In genomic region chr1:120055475-120055874, GRCm38 (mm10) we compare ENCODE assay signal across 11 mouse cellular contexts. TPM values are rescaled to one million over a fixed set of nuclear protein-coding genes. Genes with fewer than 3 reads are reported as not detected.
DNase-seq lines count a peak whose midpoint lies in the region; ATAC-seq and TF ChIP-seq lines count a peak whose summit lies in the region.
"Had no signal": no experiment of that assay in that cellular context is flagged by ENCODE, and none has a peak within 500 bp of the region (broad histone marks: within the 10 kb centered on the region; RNA-seq: fewer than 3 reads in every experiment).

No protein-coding gene starts in this region.

- ATAC-seq in kidney, embryonic 14.5 days (ENCODE audit: low FRiP score, low TSS enrichment), result no peak
- ATAC-seq in common myeloid progenitor, adult 5-6 weeks (replicated peaks; ENCODE audit: low read depth, poor library complexity, severe bottlenecking), result peak; percentile 85
- no peak for ATAC-seq in midbrain, embryonic 16.5 days

- no peak overlapping the region for H3K4me2 ChIP-seq in kidney, embryonic 14.5 days (replicated peaks; ENCODE audit: low read depth, low read length)
- H3K4me2 ChIP-seq in midbrain, embryonic 16.5 days (ENCODE audit: low read length), result no peak overlapping the region
- H3K4me2 ChIP-seq: forebrain, embryonic 12.5 days had no signal

- H3K4me1 ChIP-seq in kidney, embryonic 14.5 days (ENCODE audit: control insufficient read depth, insufficient read depth, low read length), result peaks cover 13% of the 10 kb centered on the region; the same call in 1 of the 2 replicates
- H3K4me1 ChIP-seq in kidney, adult 2 months (ENCODE audit: control insufficient read depth, insufficient read depth, low read length), result peaks cover 10% of the 10 kb centered on the region; the same call in 1 of the 2 replicates
- no peaks in the 10 kb centered on the region for H3K4me1 ChIP-seq in midbrain, embryonic 16.5 days (ENCODE audit: control insufficient read depth, insufficient read depth, low read length)

- no peaks in the 10 kb centered on the region for H3K36me3 ChIP-seq in kidney, embryonic 14.5 days (ENCODE audit: control insufficient read depth, insufficient read depth, low read length)
- H3K36me3 ChIP-seq in kidney, adult 2 months (ENCODE audit: control insufficient read depth, insufficient read depth, low read length), result no peaks in the 10 kb centered on the region
- H3K36me3 ChIP-seq in midbrain, embryonic 16.5 days (ENCODE audit: control insufficient read depth, insufficient read depth, low read length), result no peaks in the 10 kb centered on the region
- H3K36me3 ChIP-seq: forebrain, embryonic 12.5 days had no signal

- H3K27ac ChIP-seq in kidney, embryonic 14.5 days (ENCODE audit: low read depth, low read length), result peak overlapping the region; percentile 17; the same call in 1 of the 2 replicates
- H3K27ac ChIP-seq in kidney, adult 2 months (ENCODE audit: insufficient read depth, low read depth, low read length), result no peak overlapping the region
- no peak overlapping the region for H3K27ac ChIP-seq in midbrain, embryonic 16.5 days (ENCODE audit: low read length)
- H3K27ac ChIP-seq: forebrain, embryonic 12.5 days had no signal

- no peaks in the 10 kb centered on the region for H3K27me3 ChIP-seq in kidney, embryonic 14.5 days (ENCODE audit: control insufficient read depth, insufficient read depth, low read length)
- H3K27me3 ChIP-seq in kidney, adult 2 months (replicated peaks; ENCODE audit: control insufficient read depth, insufficient read depth, low read length), result no peaks in the 10 kb centered on the region
- no peaks in the 10 kb centered on the region for H3K27me3 ChIP-seq in midbrain, embryonic 16.5 days (ENCODE audit: control insufficient read depth, insufficient read depth, low read depth, low read length)
- H3K27me3 ChIP-seq: forebrain, embryonic 12.5 days had no signal

- no peak for TF ChIP-seq POLR2A in kidney, adult 2 months (IDR thresholded peaks at IDR 0.05; ENCODE audit: low read depth, low read length)

- TF ChIP-seq CTCF in kidney, adult 2 months (conservative IDR thresholded peaks at IDR 0.05; ENCODE audit: insufficient read depth, insufficient read length, low read depth, low read length), result no peak

- H3K9me3 ChIP-seq in kidney, embryonic 14.5 days (ENCODE audit: control insufficient read depth, low read length), result 0 out of 2 replicates have a peak, but pooled peaks cover 2% of the 10 kb centered on the region
- no peaks in the 10 kb centered on the region for H3K9me3 ChIP-seq in midbrain, embryonic 16.5 days (replicated peaks; ENCODE audit: control insufficient read depth, low read length, poor library complexity, severe bottlenecking)

- no peak overlapping the region for H3K9ac ChIP-seq in kidney, embryonic 14.5 days (ENCODE audit: low read depth, low read length)
- no peak overlapping the region for H3K9ac ChIP-seq in midbrain, embryonic 16.5 days (ENCODE audit: low read depth, low read length)
- H3K9ac ChIP-seq: forebrain, embryonic 12.5 days had no signal

- 54% methylated on average over 6 of the region's 6 CpGs for WGBS in kidney, embryonic 14.5 days
- 53% methylated on average over 6 of the region's 6 CpGs for WGBS in kidney, adult 2 months
- WGBS in midbrain, embryonic 16.5 days, result 89% methylated on average over 6 of the region's 6 CpGs

- no peak overlapping the region for H3K4me3 ChIP-seq in kidney, embryonic 14.5 days (ENCODE audit: low read length)
- H3K4me3 ChIP-seq in kidney, adult 2 months (ENCODE audit: insufficient read depth, low read depth, low read length), result no peak overlapping the region
- H3K4me3 ChIP-seq in midbrain, embryonic 16.5 days (ENCODE audit: low read depth, low read length), result no peak overlapping the region
- H3K4me3 ChIP-seq: forebrain, embryonic 12.5 days had no signal

- no peak for DNase-seq in kidney, adult 2 months
- peak; percentile 84 for DNase-seq in CD4-positive helper T cell, adult 2 months (ENCODE audit: low read depth, low spot score)
- DNase-seq in naive thymus-derived CD4-positive, alpha-beta T cell, adult 2 months (ENCODE audit: low read depth), result peak; percentile 84
- DNase-seq in retina, postnatal 1 day, result no peak
- DNase-seq in cerebellum, postnatal 36 days, result no peak
- DNase-seq: embryo, embryonic 11 days had no signal

RNA-seq across cellular contexts. Expression of gene Tmem37, which starts 18.4 kb away (rescaled TPM):
- 40.5 and 44.1 TPM in 2 replicates for polyA plus RNA-seq in kidney, embryonic 14.5 days (2014; fragmentation: Nextera tagmentation; extraction: Ambion mirVana)
- 232 and 266 TPM in 2 replicates for polyA plus RNA-seq in kidney, adult 2 months (2012; rRNA removed)
- total RNA-seq in common myeloid progenitor, adult 5-6 weeks (2017), result 0.78 and 0.87 TPM in 2 replicates
- 4.9 and 5.1 TPM in 2 replicates for polyA plus RNA-seq in midbrain, embryonic 16.5 days (2015; fragmentation: Nextera tagmentation; extraction: Ambion mirVana)

RNA-seq across cellular contexts. Expression of gene Sctr, which starts 48.8 kb away (rescaled TPM):
- polyA plus RNA-seq in kidney, embryonic 14.5 days (2014; fragmentation: Nextera tagmentation; extraction: Ambion mirVana), result 0.34 and 0.40 TPM in 2 replicates
- 1.4 and 2.0 TPM in 2 replicates for polyA plus RNA-seq in kidney, adult 2 months (2012; rRNA removed)
- total RNA-seq in common myeloid progenitor, adult 5-6 weeks (2017), result not detected in 2 replicates
- 0.63 and 1.0 TPM in 2 replicates for polyA plus RNA-seq in midbrain, embryonic 16.5 days (2015; fragmentation: Nextera tagmentation; extraction: Ambion mirVana)
- total RNA-seq: liver, adult 2 months had no signal
- polyA plus RNA-seq: liver, adult 2 months had no signal

RNA-seq across cellular contexts. Expression of gene Cfap221, which starts 58.4 kb away (rescaled TPM):
- polyA plus RNA-seq in kidney, embryonic 14.5 days (2014; fragmentation: Nextera tagmentation; extraction: Ambion mirVana), result 0.21 and 0.35 TPM in 2 replicates
- polyA plus RNA-seq in kidney, adult 2 months (2012; rRNA removed), result not detected in 2 replicates
- not detected in 2 replicates for total RNA-seq in common myeloid progenitor, adult 5-6 weeks (2017)
- polyA plus RNA-seq in midbrain, embryonic 16.5 days (2015; fragmentation: Nextera tagmentation; extraction: Ambion mirVana), result 0.40 and 0.62 TPM in 2 replicates
- total RNA-seq: liver, adult 2 months had no signal
- polyA plus RNA-seq: forebrain, embryonic 12.5 days; liver, adult 2 months had no signal

Comparison
In these comparisons a context has a peak if more than half of its experiments do, and no peak if none do; other contexts are left out.
1. DNase-seq: peak in CD4-positive helper T cell, adult 2 months (single experiment) and naive thymus-derived CD4-positive, alpha-beta T cell, adult 2 months (single experiment); none in kidney, adult 2 months (single experiment), retina, postnatal 1 day (single experiment) and cerebellum, postnatal 36 days (0 of 2).